20 mouse cellular contexts compared by ENCODE assay signal in genomic region chr12:58829656-58830055, GRCm38 (mm10).
DNase-seq lines count a peak whose midpoint lies in the region; ATAC-seq and TF ChIP-seq lines count a peak whose summit lies in the region.
"Had no signal": no experiment of that assay in that cellular context is flagged by ENCODE, and none has a peak within 500 bp of the region (broad histone marks: within the 10 kb centered on the region; RNA-seq: fewer than 3 reads in every experiment).

No protein-coding gene starts in this region.

- H3K4me2 ChIP-seq in forebrain, embryonic 13.5 days = no peak overlapping the region
- H3K4me2 ChIP-seq in forebrain, embryonic 11.5 days (ENCODE audit: low read depth, low read length, severe bottlenecking) = no peak overlapping the region
- H3K4me2 ChIP-seq in forebrain, embryonic 16.5 days (ENCODE audit: low read length) = no peak overlapping the region
- H3K4me2 ChIP-seq in forebrain, embryonic 15.5 days (replicated peaks) = no peak overlapping the region
- H3K4me2 ChIP-seq: embryonic facial prominence, embryonic 12.5 days had no signal

- no peak overlapping the region for H3K9ac ChIP-seq in forebrain, embryonic 13.5 days
- no peak overlapping the region for H3K9ac ChIP-seq in forebrain, embryonic 11.5 days (ENCODE audit: low read length)
- no peak overlapping the region for H3K9ac ChIP-seq in forebrain, embryonic 16.5 days (replicated peaks; ENCODE audit: low read depth, low read length)
- H3K9ac ChIP-seq in forebrain, embryonic 15.5 days (replicated peaks) = no peak overlapping the region
- H3K9ac ChIP-seq: embryonic facial prominence, embryonic 12.5 days had no signal

- TF ChIP-seq POLR2A in brain, embryonic 14.5 days (IDR thresholded peaks at IDR 0.05; ENCODE audit: borderline replicate concordance, extremely low read depth, insufficient read depth, insufficient read length, poor library complexity, severe bottlenecking) = no peak

- no peak for TF ChIP-seq CTCF in brain, embryonic 14.5 days (IDR thresholded peaks at IDR 0.05; ENCODE audit: borderline replicate concordance, extremely low read depth, insufficient read depth, insufficient read length)

- no peaks in the 10 kb centered on the region for H3K4me1 ChIP-seq in forebrain, embryonic 13.5 days
- H3K4me1 ChIP-seq in forebrain, embryonic 11.5 days (replicated peaks; ENCODE audit: control insufficient read depth, insufficient read depth, low read length) = no peaks in the 10 kb centered on the region
- H3K4me1 ChIP-seq in forebrain, embryonic 16.5 days (replicated peaks; ENCODE audit: control insufficient read depth, insufficient read depth, low read length) = no peaks in the 10 kb centered on the region
- H3K4me1 ChIP-seq in forebrain, embryonic 15.5 days = no peaks in the 10 kb centered on the region
- H3K4me1 ChIP-seq: embryonic facial prominence, embryonic 10.5 days; embryonic facial prominence, embryonic 12.5 days had no signal

- DNase-seq in forebrain, embryonic 11.5 days (ENCODE audit: low spot score) = no peak
- DNase-seq in brain, embryonic 14.5 days (ENCODE audit: low read depth) = peak; percentile 31
- DNase-seq: adrenal gland, postnatal 10 days; adrenal gland, postnatal 25 days; B cell, adult 2 months; cerebellum, adult 11-12 months; cerebellum, adult 2 months; cerebellum, adult 9-10 months; cerebellum, postnatal 10 days; cerebellum, postnatal 25 days had no signal

- peak; percentile 53; the same call in 1 of the 2 replicates for ATAC-seq in forebrain, embryonic 13.5 days
- no peak for ATAC-seq in forebrain, embryonic 11.5 days (replicated peaks; ENCODE audit: low FRiP score)
- ATAC-seq in forebrain, embryonic 16.5 days = peak; percentile 57
- ATAC-seq in forebrain, embryonic 15.5 days (replicated peaks) = no peak; the same call in 1 of the 2 replicates
- ATAC-seq: activated CD4-positive, CD25-positive, alpha-beta regulatory T cell, adult 4 months; CD4-positive, CD25-positive, alpha-beta regulatory T cell, adult 4 months; Patski had no signal

- H3K27ac ChIP-seq in forebrain, embryonic 13.5 days = no peak overlapping the region
- no peak overlapping the region for H3K27ac ChIP-seq in forebrain, embryonic 11.5 days (ENCODE audit: low read depth, low read length)
- no peak overlapping the region for H3K27ac ChIP-seq in forebrain, embryonic 16.5 days (ENCODE audit: low read length)
- no peak overlapping the region for H3K27ac ChIP-seq in forebrain, embryonic 15.5 days (replicated peaks)
- H3K27ac ChIP-seq: embryonic facial prominence, embryonic 10.5 days; embryonic facial prominence, embryonic 12.5 days had no signal

- H3K27me3 ChIP-seq in forebrain, embryonic 13.5 days = no peaks in the 10 kb centered on the region
- H3K27me3 ChIP-seq in forebrain, embryonic 11.5 days (ENCODE audit: control insufficient read depth, insufficient read depth, low read length) = no peaks in the 10 kb centered on the region
- H3K27me3 ChIP-seq in forebrain, embryonic 16.5 days (replicated peaks; ENCODE audit: control insufficient read depth, insufficient read depth, low read length) = no peaks in the 10 kb centered on the region
- no peaks in the 10 kb centered on the region for H3K27me3 ChIP-seq in forebrain, embryonic 15.5 days
- H3K27me3 ChIP-seq: CH12.LX; embryonic facial prominence, embryonic 12.5 days; Patski had no signal

- no peak overlapping the region for H3K4me3 ChIP-seq in forebrain, embryonic 13.5 days
- H3K4me3 ChIP-seq in forebrain, embryonic 11.5 days (ENCODE audit: low read depth, low read length) = no peak overlapping the region
- no peak overlapping the region for H3K4me3 ChIP-seq in forebrain, embryonic 16.5 days (replicated peaks; ENCODE audit: low read length)
- H3K4me3 ChIP-seq in forebrain, embryonic 15.5 days = no peak overlapping the region
- H3K4me3 ChIP-seq: embryonic facial prominence, embryonic 10.5 days; embryonic facial prominence, embryonic 12.5 days had no signal

- H3K9me3 ChIP-seq in forebrain, embryonic 13.5 days (replicated peaks) = no peaks in the 10 kb centered on the region
- no peaks in the 10 kb centered on the region for H3K9me3 ChIP-seq in forebrain, embryonic 11.5 days (ENCODE audit: control insufficient read depth, low read length)
- no peaks in the 10 kb centered on the region for H3K9me3 ChIP-seq in forebrain, embryonic 16.5 days (ENCODE audit: control insufficient read depth, low read length)
- H3K9me3 ChIP-seq in forebrain, embryonic 15.5 days = no peaks in the 10 kb centered on the region
- H3K9me3 ChIP-seq: embryonic facial prominence, embryonic 10.5 days; embryonic facial prominence, embryonic 12.5 days; G1E had no signal

- no peaks in the 10 kb centered on the region for H3K36me3 ChIP-seq in forebrain, embryonic 13.5 days (ENCODE audit: poor library complexity, severe bottlenecking)
- H3K36me3 ChIP-seq in forebrain, embryonic 11.5 days (ENCODE audit: control insufficient read depth, insufficient read depth, low read length) = no peaks in the 10 kb centered on the region
- no peaks in the 10 kb centered on the region for H3K36me3 ChIP-seq in forebrain, embryonic 16.5 days (ENCODE audit: control insufficient read depth, insufficient read depth)
- H3K36me3 ChIP-seq in forebrain, embryonic 15.5 days = no peaks in the 10 kb centered on the region
- H3K36me3 ChIP-seq: embryonic facial prominence, embryonic 10.5 days; embryonic facial prominence, embryonic 12.5 days; G1E had no signal

- WGBS in forebrain, embryonic 13.5 days = 62% methylated on average over 1 of the region's 1 CpGs
- WGBS in forebrain, embryonic 11.5 days = 71% methylated on average over 1 of the region's 1 CpGs
- 35% methylated on average over 1 of the region's 1 CpGs for WGBS in forebrain, embryonic 16.5 days
- WGBS in forebrain, embryonic 15.5 days = 45% methylated on average over 1 of the region's 1 CpGs

Comparison
In these comparisons a context has a peak if more than half of its experiments do, and no peak if none do; other contexts are left out.
1. ATAC-seq: peak in forebrain, embryonic 13.5 days (single experiment) and forebrain, embryonic 16.5 days (single experiment); none in forebrain, embryonic 11.5 days (single experiment) and forebrain, embryonic 15.5 days (single experiment).